Mouse (Mus musculus) induced T-regulatory cell, adult 2 months (primary cell): Measurements from ENCODE around the gene Mapk9.
"Not testable (repeated sequence)": the region's sequence is repeated elsewhere in the genome, so short reads cannot be mapped to it uniquely, and the experiment has no call there.

Experiments
- DNase-seq: peaks from one replicate; pipeline ENCODE4 v3.0.0-alpha.2; 2012; ENCODE audit warnings: low read depth

Mapk9 gene

DNA sequence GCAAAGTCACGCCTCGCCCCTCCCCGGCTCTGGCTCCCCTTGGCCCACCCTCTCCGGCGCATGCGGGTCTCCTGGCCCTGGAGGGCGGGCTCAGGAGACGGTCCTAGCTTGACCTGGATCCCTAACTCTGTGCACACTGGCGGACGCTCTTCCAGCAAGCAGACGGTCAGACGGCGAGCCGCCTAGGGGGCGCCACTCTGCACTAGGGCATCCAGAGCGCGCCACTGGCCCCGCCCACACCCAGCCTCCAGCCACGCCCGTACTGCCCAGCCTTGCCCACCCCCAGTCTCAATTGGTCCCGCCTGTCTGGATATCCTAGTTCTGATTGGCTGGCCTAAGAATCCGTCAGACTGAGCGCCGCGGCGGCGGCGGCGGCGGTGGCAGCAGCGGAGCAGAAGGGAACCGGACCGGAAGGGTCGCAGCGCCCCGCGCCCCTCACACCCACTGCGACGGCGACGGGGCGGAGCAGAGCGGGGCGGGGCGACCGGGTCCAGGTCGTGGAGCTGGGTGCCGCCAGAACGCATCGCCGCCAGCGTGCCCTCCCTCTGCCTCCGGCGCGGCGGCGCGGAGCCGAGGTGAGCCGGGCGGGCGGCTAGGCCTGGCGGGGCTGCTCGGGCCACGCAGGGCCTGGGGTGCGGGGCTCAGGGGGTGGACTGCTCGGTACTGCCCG lies at the start of gene Mapk9:
Gene Mapk9 (plus strand): TSS at position 351 of the 670 bp plus-strand sequence.
- DNase-seq, result peak; percentile 98

DNA sequence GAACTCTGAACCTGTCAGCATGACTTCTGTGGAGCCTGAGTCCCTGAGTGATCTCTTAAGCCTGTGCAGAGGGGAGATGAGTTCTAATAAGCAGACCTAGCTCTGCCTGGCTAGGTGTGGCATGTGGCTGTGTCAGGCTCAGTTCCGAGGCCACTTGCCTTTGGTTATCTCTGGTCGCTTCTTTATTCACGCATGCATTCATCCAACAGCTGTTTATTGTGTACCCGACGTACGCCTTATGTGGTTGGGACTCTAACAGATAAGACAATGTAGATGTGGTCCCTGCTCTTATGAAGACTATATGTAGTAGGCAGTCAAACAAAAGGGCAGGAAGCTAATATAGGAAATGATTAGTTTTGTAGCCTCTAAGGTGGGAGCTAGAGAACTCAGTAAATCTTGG lies 47.6 kb upstream of the Mapk9 start:
- DNase-seq, result no peak

DNA sequence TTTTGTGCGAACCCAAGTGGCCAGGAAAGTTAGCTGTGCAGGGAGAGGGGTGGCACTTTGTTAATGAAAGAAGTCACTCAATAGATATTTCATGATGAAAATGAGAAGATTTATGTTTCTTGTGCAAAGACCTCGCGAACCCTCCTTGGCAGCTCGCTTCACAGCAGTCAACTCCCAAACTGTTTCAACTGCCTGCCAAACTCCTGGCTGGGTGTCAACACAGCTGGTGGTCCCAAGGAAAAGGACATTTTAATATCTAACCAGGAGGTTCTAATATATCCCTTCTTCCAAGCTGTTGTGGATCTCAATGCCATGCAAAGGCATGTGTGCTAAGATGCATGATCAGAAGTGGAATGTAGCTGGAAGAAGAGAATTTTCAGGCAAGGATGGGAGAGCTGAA lies 45.0 kb upstream of the Mapk9 start:
- no peak for DNase-seq

DNA sequence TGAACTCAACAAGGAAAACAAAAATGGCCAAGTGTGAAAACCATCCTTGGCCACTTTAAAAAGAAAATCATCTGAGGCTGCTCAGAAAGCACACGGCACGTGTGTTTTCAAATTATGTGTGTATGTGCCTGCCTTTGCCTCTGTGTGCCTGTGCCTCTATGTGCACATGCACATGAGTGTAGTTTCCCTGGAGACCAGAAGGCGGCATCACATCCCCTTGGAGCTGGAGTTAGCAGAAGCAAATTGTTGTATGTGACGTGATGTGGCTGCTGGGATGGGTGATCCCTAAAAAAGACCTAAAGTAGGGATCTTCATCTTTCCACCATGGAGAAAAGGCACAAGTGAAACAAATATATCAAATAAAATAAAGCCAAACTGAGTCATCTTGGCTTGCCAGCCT lies 42.8 kb upstream of the Mapk9 start:
- DNase-seq, result no peak

DNA sequence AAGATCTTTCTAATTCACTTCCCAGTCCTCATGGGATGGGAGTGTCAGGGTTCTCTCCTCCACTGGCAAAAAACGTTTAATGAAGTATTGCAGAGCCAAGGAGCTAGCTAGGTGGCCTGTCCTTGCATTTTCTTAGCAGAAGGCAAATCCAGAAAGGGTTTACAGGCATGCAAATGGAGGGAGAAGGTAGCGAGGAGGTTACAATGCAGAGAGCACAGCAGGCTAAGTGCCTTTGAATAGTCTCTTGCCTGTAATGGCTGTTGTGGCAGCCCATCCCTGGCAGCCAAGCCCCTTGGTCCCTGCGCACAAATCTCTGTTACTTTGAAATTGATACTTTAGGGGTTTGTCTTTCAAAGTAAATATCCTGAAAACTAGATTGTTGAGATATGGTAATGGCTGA lies 40.3 kb upstream of the Mapk9 start:
- DNase-seq, result no peak

DNA sequence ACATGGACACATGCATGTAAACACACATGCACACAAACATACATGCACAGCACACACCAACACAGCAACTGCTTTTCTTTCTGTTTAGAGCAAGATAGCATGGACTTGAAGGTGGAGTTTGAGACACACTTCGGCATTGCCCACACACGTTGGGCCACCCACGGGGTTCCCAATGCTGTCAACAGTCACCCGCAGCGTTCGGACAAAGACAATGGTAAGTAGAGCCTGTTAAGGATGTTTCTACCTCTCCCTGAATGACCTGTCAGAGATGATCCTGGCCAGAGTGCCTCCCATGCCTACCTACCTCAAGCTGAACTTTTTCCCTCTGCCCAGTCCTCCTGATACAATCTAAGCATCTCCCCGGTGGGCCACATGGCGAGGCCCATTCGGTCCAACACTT lies 37.6 kb upstream of the Mapk9 start:
- DNase-seq, result no peak

DNA sequence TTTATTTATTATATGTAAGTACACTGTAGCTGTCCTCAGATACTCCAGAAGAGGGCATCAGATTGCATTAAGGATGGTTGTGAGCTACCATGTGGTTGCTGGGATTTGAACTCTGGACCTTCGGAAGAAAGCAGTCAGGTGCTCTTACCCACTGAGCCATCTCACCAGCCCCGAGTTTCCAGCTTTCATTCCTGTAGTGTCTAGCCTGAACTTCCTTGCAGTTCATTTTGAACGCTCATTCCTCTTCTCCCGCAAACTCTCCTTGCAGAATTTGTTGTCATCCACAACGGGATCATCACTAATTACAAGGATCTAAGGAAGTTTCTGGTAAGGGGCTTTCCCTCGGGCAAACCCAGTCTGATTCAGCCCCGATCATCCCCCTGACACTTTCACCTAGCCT lies 35.9 kb upstream of the Mapk9 start:
- not testable (repeated sequence) for DNase-seq

DNA sequence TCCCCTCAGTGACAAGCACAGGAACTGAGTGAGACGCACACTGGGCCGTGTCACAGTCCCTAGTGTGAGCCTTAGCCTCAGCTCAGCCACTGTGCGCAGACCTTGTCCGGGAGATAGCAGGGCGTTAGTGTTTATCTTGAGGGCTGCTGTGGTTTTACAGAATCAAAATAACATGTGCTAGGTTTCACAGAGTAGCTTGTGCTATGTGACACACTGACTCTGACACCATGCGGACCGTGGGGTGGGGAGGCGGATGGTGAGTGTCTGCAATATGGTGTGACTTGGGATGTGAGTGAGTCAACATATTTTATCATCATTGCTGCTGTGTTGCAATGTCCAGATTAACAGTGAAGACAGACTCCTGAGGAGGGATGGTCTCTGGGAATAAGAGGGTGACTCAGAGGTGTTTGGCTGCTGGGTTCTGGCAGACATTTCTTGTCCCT lies 35.4 kb upstream of the Mapk9 start:
- DNase-seq, result peak; percentile 65

DNA sequence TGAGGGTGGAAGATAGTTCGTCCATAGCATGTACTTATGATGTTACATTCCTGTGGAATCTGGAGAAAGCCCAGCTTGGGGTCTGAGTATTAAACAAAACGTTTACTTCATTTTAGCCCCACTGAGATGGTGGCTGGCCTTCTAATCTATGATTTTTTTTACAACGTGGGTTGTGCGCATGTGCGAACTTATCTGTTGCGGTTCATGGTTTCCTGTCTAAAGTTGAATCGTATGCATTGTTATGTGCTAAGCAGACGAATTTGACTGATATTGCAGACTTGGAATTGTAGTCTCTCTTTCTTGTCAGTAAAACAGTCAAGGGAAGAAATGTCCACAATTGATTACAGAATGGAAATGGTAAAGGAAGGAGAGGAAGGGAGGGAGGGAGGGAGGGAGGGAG lies 34.7 kb upstream of the Mapk9 start:
- peak; percentile 87 for DNase-seq

DNA sequence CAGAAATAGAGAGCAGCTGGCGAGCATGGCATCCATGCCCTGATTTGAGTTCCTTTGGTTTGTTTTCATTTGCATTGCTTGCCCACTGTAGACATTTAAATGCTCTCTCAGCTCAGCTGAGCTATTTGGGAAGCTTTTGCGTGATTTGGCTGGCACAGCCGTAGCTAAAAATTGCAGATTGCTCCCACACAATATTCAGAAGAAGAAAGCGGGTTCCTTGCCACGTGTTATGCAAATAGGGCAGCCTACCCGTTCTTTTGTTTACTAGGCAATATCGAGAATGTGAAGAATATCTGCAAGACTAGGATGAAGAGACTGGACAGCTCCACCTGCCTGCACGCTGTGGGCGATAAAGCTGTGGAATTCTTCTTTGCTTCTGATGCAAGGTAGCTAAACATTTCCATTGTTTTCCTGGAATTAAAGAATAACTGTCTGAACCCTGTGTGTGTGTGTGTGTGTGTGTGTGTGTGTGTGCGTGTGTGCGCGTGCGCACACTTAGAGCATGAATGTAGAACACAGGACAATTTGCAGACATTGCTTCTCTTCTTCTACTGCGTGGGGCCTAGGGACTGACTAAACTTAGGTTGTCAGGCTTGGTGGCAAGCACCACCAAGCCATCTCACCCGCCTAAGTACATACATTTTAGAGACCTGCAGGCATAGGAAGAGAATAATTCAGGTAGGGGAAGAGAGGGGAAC lies 27.5 kb upstream of the Mapk9 start:
- no peak for DNase-seq

DNA sequence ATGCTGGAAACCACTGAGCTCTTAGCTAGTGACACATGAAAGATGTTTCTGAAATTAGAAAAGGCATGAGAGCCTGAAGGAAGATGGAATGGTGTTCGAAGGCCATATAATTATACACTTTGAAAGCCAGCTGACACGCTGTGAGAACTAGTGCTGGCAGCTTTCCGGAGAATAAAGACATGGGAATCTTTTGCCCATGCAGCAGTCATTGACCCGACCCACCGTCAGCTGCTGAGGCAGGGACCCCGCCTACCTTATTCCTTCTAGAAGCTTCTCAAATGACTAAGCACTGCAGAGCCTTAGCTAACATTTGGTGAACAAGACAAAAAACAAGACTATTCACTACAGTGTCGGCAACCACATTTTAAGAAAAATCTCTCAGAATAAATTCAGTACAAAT lies 26.9 kb upstream of the Mapk9 start:
- DNase-seq, result no peak

DNA sequence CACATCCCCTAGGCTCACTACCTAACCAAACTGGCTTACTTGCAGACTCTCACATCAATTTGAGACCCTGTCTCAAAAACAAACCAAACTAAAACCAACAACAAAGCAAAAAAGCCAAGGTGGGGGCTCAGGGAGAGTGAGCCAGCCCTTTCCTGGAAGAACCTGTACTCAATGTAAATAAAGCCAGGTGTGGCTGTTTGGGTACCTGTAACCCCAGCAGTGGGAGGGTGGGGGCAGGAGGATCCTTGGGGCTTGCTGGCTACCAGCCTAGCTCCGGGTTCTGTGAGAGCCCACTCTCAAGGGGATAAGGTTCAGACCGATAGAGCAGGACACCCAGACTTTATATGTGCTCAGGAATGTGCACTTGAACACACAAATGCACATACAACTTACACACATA lies 25.6 kb upstream of the Mapk9 start:
- no peak for DNase-seq

DNA sequence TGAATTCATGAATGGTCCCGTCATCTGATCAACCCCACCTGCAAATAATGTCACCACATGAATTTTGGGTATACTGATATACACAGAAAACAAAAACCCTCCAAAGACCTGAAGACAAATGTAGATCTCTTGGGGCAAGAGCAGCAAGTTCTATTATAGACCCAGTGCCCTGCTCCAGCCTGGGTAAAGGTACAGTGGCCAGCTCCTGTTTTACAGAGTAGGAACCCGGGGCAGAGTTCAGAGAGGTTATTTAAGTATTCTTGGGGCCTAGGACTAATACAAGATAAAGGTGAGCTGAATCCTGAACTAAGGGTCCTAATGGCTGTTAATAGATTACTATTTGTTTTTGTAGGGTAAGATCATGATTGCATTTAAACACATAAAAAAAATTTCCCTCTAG lies 25.0 kb upstream of the Mapk9 start:
- DNase-seq, result no peak

DNA sequence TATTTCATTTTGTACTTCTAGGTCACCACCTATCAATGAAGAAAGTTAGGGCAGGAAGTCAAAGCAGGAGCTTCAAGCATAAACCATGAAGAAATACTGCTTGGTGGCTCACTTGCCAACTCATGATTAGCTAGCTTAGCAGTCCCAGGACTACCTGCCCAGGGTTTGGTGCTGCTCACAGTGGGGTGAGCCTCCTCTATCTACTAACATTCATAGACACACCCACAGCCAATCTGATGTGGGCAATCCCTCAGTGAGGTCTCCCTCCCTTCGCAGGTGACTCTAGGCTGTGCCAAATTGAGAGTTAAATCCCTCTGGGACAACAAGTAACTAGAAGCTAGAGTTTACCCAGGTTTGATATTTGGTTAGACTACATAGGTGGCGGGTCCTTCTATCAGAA lies 24.2 kb upstream of the Mapk9 start:
- DNase-seq, result no peak

DNA sequence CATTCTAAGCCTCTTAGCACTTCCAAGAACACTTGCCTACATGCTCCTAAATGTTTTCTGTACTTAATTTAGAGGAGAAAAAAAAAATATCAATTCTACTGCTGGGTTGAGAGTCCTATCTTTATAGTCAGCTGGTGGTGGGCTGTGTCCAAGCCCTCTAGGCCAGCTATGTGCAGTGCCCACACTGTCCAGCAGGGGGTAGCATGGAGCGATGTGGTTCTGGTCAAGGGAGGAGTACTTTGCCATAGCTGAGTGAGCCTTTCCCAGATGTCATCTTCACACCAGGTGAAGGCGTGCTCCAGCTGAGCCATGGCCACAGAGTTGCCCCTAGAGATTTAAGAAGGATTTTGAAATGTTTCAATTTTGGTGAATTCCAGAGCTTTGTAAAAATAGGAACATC lies 21.7 kb upstream of the Mapk9 start:
- peak; percentile 80 for DNase-seq

DNA sequence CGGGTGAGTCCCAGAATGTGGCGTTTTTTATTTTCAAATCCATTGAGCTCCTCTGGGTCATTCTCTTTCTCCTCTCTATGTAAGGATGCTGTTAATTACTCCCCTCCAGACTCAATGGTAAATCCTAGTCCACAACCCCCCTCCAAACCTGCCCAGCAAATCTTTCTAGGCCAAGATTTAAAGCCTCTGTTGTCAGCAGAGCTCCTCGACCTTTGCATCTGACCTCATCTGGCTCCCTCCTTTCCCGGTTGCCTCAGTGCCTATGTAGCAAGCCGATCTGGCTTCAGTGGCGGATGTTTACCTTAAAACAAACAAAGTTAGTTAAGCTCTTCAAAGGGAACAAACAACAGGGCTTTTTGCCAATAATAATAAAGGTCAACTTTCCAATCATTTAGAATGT lies 19.3 kb upstream of the Mapk9 start:
- no peak for DNase-seq

DNA sequence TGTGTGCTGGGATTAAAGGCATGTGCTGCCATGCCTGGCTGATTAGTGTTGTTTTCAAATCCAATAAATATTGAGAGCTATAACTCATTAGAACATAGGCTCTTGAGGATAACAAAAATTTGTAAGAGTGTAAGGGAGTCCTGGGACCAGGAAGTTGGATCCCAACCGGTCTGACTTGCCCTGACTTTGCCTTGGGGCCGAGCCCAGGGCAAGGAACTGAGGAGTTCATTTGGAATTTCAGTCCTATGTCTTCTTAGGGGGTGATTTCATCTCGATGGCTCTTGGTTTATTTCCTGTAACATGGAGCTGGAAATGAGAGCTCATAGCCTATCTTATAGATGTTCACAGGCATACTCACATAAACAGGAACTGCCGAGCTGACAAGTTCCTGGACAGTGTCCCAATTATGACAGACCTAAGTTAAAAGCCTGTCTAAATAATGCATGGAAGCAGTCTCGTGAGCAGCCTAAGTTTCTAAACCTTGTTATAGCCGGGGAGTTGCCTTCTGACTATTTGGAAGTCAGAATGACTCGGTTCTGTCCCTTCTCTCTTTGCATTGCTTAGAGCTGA lies 17.3 kb upstream of the Mapk9 start:
- DNase-seq, result no peak

DNA sequence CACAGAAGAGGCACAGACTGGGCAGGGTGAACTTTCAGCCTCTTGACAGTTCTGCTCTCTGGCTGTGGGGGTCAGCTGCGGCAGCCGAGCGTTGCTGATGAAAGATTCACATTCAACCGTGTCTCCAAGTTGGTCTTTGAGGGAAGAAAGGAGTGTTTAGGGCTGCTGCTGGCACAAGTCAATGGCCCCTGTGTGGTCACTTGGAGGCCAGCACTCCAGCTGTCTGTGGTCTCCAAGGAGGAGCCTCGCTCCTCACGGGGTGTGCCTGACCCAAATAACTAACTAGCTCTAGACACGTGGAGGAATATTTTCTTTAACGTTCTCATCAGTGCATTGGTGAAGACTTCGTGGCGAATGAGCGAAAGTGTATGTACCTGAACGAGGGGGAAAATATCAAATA lies 14.6 kb upstream of the Mapk9 start:
- DNase-seq, result no peak

DNA sequence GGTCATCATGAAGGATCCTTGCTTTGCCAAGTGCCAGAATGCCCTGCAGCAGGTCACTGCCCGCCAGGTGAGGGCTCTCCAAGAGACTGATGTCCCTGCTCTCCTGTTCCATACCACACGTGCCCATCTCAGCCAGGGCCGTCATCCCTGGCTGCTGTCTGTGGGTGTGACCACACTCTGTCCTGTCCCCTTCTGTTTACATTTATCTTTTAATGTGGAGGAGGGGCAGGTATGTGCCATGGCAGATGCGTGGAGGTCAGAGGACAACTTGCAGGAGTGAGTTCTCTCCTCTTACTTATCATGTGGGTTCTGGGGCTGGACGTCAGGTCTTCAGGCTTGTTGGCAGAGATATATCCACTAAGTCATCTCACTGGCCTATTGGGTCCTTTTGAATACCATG lies 13.6 kb upstream of the Mapk9 start:
- DNase-seq, result no peak

DNA sequence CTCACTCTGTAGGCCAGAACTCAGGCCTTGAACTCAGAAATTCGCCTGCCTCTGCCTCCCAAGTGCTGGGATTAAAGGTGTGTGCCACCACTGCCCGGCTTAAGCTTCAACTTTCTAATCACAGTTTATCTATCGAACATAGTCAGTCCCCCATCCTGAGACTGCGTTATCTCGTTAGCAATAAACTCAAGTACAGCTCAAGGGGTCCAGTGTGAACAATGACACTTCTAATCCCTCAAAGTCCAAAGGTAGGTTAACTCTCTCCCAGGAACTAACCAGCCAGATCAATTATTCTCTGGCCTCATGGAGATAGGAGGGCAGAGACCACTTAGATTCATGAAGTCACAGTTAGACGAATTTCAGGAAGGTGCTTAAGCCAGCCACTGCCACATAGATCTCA lies 12.3 kb upstream of the Mapk9 start:
- DNase-seq, result no peak

DNA sequence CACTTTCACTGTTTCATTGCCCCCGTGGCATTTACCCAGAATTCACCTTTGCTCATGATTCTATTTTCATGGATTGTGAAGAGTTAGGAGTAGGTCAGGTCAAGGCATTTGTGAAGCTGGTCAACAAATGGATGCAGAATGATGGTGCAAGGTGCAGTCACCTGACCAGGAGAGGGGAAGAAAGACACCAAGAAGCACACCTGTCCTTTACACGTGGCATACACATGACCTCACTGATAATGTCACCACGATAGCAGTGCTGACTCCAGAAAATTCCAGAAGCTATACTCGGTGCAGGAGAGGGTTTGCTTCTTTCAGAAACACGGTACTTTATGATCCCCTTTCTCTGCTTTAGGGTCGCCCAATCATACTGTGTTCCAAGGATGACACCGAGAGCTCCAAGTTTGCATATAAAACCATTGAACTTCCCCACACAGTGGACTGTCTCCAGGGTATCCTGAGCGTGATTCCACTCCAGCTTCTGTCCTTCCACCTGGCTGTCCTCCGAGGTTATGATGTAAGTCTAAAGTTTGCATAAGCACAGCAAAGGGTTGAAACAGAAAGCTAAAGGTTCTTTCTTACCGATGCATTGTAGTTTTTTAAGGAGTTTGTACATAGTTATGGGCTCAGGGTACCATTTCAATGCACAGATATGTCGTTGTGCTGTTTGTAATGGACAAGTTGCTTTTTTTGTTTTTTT lies 11.1 kb upstream of the Mapk9 start:
- no peak for DNase-seq

DNA sequence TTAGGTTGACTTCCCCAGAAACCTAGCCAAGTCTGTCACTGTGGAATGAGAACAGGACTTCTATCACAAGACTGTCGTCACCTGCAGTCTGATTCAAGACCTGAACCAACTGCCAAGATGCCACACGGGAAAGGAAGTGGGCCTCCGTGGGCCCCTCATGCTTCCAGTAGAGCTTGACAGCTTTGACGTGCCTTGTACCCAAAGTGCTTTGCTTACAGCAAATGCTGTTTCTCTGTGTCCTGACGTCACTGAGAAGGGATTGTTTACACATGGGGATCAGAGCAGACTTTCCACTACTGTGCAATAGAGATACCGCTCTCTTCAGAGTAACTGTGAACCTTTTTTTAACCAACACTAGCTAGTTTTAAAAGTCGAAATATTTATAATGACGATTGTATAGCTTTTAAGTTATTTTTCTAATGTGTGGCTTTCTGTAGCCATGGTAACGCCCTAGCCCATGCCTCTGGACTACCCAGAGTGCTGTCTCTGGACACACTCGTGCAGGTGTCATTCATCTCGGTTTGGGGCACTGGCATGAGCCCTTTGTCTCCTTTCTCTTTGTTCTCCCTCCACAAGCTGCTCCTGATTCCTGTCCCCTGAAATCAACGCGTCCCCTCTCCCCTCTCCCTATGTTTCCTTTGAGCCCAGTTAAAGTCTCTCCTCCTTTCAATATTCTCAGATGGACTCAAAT lies 8.7 kb upstream of the Mapk9 start:
- peak; percentile 55 for DNase-seq
